Mouse (Mus musculus): Measurements from ENCODE around the gene Hbb-y. TPM values are rescaled to one million over a fixed set of nuclear protein-coding genes. Genes with fewer than 3 reads are reported as not detected.
"Not testable (repeated sequence)": the region's sequence is repeated elsewhere in the genome, so short reads cannot be mapped to it uniquely, and the experiment has no call there.

The Hbb-y gene
- total and polyA plus RNA-seq, 2 experiments from 2014 or later = 0.87 to 1.0 TPM

- ATAC-seq (no peak), DNase-seq (no peak)
- Histone ChIP-seq H3K4me1 (ENCODE audit: insufficient read depth) (no peaks in the 10 kb centered on the region), H3K4me2 (ENCODE audit: low read depth) (no peak overlapping the region), H3K27ac (ENCODE audit: low read depth, low read length) (no peak overlapping the region), H3K4me3 (ENCODE audit: low read depth, low read length) (no peak overlapping the region), H3K27me3 (ENCODE audit: insufficient read depth, low read length) (no peaks in the 10 kb centered on the region), H3K36me3 (ENCODE audit: insufficient read depth) (no peaks in the 10 kb centered on the region), H3K9me3 (ENCODE audit: low read length) (no peaks in the 10 kb centered on the region), H3K9ac (no peak overlapping the region)
- 62% methylated on average over 1 of the region's 1 CpGs for WGBS
- TF ChIP-seq CTCF (IDR thresholded peaks at IDR 0.05; ENCODE audit: low read depth) = no peak
Measured at GRCm38 (mm10) chr7:103812174-103812573, 40.8 kb downstream of the Hbb-y start.

DNA sequence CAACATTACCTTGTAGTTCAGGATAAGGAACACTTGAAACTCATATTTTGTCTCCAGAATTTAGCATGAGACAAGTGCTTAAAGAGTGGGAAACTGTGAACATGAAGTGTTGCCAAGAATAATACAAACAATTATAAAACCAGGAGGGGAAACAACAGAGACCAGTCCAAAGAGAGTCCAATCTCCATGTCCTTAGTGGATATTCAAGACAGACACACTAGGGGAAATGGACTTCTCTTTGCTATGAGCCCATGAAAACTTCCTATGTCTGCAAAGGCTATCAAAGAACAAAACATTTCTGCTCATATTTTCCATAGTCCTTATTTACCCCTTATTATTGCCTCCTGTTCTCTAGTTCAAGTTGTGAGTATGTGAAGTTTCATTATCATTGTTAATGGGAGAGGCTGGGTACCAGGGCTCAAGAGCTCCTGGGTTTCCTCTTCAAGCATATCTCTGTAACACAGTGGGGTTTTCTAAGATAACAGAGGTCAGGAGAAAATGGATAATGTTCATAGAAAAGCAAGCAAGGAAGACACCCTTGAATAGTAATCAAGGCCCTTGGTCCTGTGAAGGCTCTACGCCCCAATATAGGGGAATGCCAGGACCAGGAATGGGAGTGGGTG is 41.7 kb downstream of the Hbb-y start:
- H3K27me3 ChIP-seq (ENCODE audit: insufficient read depth, low read length) = no peaks in the 10 kb centered on the region
- H3K4me2 ChIP-seq (ENCODE audit: low read depth) = no peak overlapping the region

DNA sequence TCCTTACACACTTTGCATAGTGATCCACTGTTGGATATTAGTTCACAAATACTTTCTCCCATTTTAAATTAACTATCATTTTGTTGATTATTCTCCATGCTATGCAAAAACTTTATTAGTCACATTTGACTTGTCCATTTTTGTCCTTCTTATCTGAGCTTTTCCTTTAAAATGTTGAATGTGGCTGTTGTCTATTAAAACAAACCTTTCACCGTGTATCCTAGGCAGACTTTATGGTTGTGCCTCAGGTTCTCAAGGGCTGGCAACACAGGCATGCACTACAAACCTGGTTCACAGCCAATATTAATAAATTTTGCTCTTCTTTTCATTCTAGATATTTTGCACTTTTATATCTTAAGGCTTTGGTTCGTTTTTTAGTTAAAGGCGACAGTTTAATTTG is 42.3 kb downstream of the Hbb-y start:
- Histone ChIP-seq H3K27me3 (ENCODE audit: insufficient read depth, low read length) (no peaks in the 10 kb centered on the region), H3K27ac (ENCODE audit: low read depth, low read length) (no peak overlapping the region), H3K9ac (no peak overlapping the region), H3K4me1 (ENCODE audit: insufficient read depth) (no peaks in the 10 kb centered on the region), H3K9me3 (ENCODE audit: low read length) (no peaks in the 10 kb centered on the region), H3K4me3 (ENCODE audit: low read depth, low read length) (no peak overlapping the region), H3K36me3 (ENCODE audit: insufficient read depth) (no peaks in the 10 kb centered on the region), H3K4me2 (ENCODE audit: low read depth) (no peak overlapping the region)
- no peak for DNase-seq
- no peak for ATAC-seq
- WGBS = 81% methylated on average over 3 of the region's 3 CpGs
- TF ChIP-seq CTCF (IDR thresholded peaks at IDR 0.05; ENCODE audit: low read depth) = no peak

More for the DNA sequence above, 41.7 kb downstream of the Hbb-y start:
- Histone ChIP-seq H3K4me1 (ENCODE audit: insufficient read depth) (no peaks in the 10 kb centered on the region), H3K9me3 (ENCODE audit: low read length) (no peaks in the 10 kb centered on the region), H3K36me3 (ENCODE audit: insufficient read depth) (no peaks in the 10 kb centered on the region), H3K9ac (no peak overlapping the region), H3K4me3 (ENCODE audit: low read depth, low read length) (no peak overlapping the region), H3K27ac (ENCODE audit: low read depth, low read length) (no peak overlapping the region)
- WGBS = 88% methylated on average over 1 of the region's 1 CpGs
- no peak for TF ChIP-seq CTCF (IDR thresholded peaks at IDR 0.05; ENCODE audit: low read depth)
- DNase-seq (no peak), ATAC-seq (no peak)

- H3K9me3 ChIP-seq (ENCODE audit: low read length) = no peaks in the 10 kb centered on the region
- no peak for TF ChIP-seq CTCF (IDR thresholded peaks at IDR 0.05; ENCODE audit: low read depth)
- ATAC-seq = no peak
- no peaks in the 10 kb centered on the region for H3K27me3 ChIP-seq (ENCODE audit: insufficient read depth, low read length)
- H3K4me2 ChIP-seq (ENCODE audit: low read depth) = no peak overlapping the region
- H3K27ac ChIP-seq (ENCODE audit: low read depth, low read length) = no peak overlapping the region
- no peaks in the 10 kb centered on the region for H3K4me1 ChIP-seq (ENCODE audit: insufficient read depth)
- WGBS = 81% methylated on average over 1 of the region's 1 CpGs
- no peak overlapping the region for H3K4me3 ChIP-seq (ENCODE audit: low read depth, low read length)
- H3K9ac ChIP-seq = no peak overlapping the region
- no peak for DNase-seq
- no peaks in the 10 kb centered on the region for H3K36me3 ChIP-seq (ENCODE audit: insufficient read depth)
Measured at GRCm38 (mm10) chr7:103810296-103810695, 42.7 kb downstream of the Hbb-y start.

- WGBS = 67% methylated on average over 1 of the region's 1 CpGs
- no peak for TF ChIP-seq CTCF (IDR thresholded peaks at IDR 0.05; ENCODE audit: low read depth)
Measured at GRCm38 (mm10) chr7:103809801-103810155, 43.2 kb downstream of the Hbb-y start.

GRCm38 (mm10) chr7:103808971-103809800 is 43.8 kb downstream of the Hbb-y start:
- Histone ChIP-seq H3K9me3 (ENCODE audit: low read length) (no peaks in the 10 kb centered on the region), H3K27me3 (ENCODE audit: insufficient read depth, low read length) (no peaks in the 10 kb centered on the region), H3K4me1 (ENCODE audit: insufficient read depth) (no peaks in the 10 kb centered on the region), H3K4me2 (ENCODE audit: low read depth) (no peak overlapping the region), H3K4me3 (ENCODE audit: low read depth, low read length) (no peak overlapping the region), H3K27ac (ENCODE audit: low read depth, low read length) (no peak overlapping the region), H3K9ac (no peak overlapping the region), H3K36me3 (ENCODE audit: insufficient read depth) (no peaks in the 10 kb centered on the region)
- ATAC-seq (no peak), DNase-seq (no peak)
- TF ChIP-seq CTCF (IDR thresholded peaks at IDR 0.05; ENCODE audit: low read depth) = no peak
- WGBS = 74% methylated on average over 5 of the region's 5 CpGs

More at GRCm38 (mm10) chr7:103809801-103810155, 43.2 kb downstream of the Hbb-y start:
- no peaks in the 10 kb centered on the region for H3K27me3 ChIP-seq (ENCODE audit: insufficient read depth, low read length)
- no peaks in the 10 kb centered on the region for H3K36me3 ChIP-seq (ENCODE audit: insufficient read depth)
- H3K27ac ChIP-seq (ENCODE audit: low read depth, low read length) = no peak overlapping the region
- H3K9ac ChIP-seq = no peak overlapping the region
- no peaks in the 10 kb centered on the region for H3K4me1 ChIP-seq (ENCODE audit: insufficient read depth)
- ATAC-seq = no peak
- no peak for DNase-seq
- H3K4me2 ChIP-seq (ENCODE audit: low read depth) = no peak overlapping the region
- no peaks in the 10 kb centered on the region for H3K9me3 ChIP-seq (ENCODE audit: low read length)
- no peak overlapping the region for H3K4me3 ChIP-seq (ENCODE audit: low read depth, low read length)

DNA sequence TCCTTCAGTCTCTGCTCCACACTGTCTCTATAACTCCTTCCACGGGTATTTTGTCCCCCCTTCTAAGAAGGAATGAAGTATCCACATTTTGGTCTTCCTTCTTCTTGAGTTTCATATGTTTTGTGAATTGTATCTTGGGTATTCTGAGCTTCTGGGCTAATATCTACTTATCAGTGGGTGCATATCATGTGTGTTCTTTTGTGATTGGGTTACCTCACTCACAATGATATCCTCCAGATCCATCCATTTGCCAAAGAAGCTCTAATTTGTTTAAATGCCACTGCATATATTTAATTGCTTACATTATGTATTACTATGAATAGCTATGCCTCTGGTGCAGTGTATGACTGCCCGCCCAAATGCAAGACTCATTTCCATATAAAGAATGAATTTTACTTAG is 44.9 kb downstream of the Hbb-y start:
- H3K27ac ChIP-seq (ENCODE audit: low read depth, low read length); DNase-seq; ATAC-seq; H3K9ac ChIP-seq; H3K4me1 ChIP-seq (ENCODE audit: insufficient read depth); H3K36me3 ChIP-seq (ENCODE audit: insufficient read depth); H3K4me3 ChIP-seq (ENCODE audit: low read depth, low read length); H3K27me3 ChIP-seq (ENCODE audit: insufficient read depth, low read length); H3K4me2 ChIP-seq (ENCODE audit: low read depth); H3K9me3 ChIP-seq (ENCODE audit: low read length): not testable (repeated sequence)
- WGBS = 60% methylated on average over 2 of the region's 2 CpGs
